Mouse (Mus musculus) c-Kit-negative CD71-positive TER-119-positive erythroid progenitor cells, embryonic 14.5 days (primary cell): ENCODE measurements around the gene Sptssa.

Experiments used
- DNase-seq: peaks from one replicate; pipeline ENCODE4 v3.0.0-alpha.2; 2013; ENCODE audit warnings: low read depth, low spot score

The Sptssa gene

DNA sequence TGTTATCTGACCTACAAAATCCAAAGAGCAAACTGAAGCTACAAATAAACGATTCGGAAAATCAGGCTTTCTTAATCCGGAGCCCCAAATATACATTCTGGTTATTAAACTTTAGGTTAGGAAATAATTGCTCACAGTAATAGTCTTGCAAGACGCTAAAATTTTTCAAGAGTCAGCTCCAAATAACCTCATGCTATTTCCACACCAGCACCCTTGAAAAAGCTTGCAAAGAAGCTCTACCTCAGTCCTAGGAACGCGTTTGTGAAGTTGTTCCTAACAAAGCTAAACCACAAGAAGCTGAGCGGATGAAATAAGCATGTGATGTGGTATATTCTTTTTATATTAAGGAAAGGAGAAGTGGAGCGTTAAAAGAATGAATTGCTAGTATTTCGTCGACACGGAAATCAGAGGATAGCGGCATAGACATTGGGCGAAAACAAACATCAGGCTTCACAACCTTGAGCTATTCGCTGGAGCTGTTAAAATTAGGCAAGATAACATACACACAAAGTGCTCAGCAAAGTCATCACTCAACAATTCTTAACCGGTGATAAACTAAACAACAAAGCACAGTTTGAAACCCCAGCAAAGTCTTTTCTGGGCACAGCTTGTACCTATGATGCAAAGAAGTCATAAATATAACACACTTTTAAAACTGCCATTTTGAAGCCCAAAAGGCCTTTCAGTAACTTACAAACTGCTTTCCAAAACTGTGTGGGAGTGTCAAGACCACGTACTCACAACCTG, 908 bp downstream of the Sptssa start:
- no peak for DNase-seq

- DNase-seq = no peak
Measured at GRCm38 (mm10) chr12:54654741-54655140, 1.6 kb downstream of the Sptssa start.

GRCm38 (mm10) chr12:54654141-54654540, 2.2 kb downstream of the Sptssa start:
- no peak for DNase-seq

DNA sequence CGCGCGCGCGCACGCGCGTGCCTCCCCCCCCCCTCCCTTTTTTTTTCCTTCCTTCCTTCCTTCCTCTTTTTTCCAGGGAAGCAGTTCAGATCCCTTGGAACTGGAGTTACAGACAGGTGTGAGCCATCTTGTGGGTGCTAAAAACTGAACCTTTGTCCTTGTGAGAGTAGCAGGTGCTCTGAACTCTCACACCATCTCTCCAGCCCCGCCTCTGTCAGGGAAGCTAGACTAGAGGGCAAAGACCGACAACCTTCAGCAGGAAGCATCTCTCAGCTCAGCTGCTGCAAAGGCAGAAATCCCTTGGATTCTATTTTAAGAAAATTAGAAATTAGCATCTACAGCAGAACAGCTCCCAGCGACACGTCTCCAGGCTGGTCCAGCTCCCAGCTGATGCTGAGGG, 4.0 kb downstream of the Sptssa start:
- no peak for DNase-seq

GRCm38 (mm10) chr12:54651820-54652219, 4.6 kb downstream of the Sptssa start:
- no peak for DNase-seq

DNA sequence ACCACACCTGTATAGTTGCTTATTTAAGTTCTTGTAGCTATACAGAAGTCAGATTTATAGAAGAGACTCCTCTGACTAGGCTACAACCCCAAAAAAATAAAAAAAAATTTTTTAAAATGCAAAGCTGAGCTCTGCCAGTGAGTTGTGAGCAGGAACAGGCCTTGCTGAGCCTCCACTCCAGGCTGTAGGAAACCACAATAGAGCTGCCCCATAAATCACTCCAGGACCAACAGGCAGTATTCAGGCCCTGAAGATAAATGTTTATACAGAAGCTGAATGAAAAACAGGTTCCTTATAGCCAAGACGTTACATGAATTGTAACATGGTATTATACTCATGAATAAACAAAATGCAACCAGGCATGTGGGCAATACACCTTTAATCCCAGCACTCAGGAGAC, 5.2 kb downstream of the Sptssa start:
- DNase-seq = no peak

GRCm38 (mm10) chr12:54644947-54645346, 11.4 kb downstream of the Sptssa start:
- DNase-seq = no peak

DNA sequence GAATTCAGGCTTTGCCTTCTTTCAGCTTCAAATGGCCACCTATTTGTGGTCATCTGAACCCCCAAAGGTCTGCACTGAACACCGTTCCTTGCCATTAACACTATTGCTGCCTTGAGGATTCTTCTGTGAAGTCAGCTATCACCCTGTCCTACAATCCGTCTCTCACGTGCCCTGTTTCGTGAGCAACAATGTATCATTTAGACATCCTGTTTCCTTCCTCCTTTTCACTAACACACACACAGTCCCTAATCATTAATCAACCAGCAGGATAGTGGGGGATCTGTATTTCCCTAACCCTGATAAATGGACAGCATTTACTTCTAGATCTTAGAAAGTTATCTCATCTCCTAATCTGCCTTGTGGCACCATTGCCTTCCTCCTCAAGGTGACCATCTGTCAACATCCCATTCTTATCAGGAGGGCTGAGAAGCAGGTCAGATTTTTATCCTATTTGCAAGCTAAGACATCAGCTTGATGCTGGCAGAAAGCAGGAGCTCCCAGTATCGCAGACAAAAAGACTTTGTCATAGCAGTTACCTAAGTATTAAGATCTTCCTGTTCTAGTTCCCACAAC, 13.0 kb downstream of the Sptssa start:
- DNase-seq = no peak

DNA sequence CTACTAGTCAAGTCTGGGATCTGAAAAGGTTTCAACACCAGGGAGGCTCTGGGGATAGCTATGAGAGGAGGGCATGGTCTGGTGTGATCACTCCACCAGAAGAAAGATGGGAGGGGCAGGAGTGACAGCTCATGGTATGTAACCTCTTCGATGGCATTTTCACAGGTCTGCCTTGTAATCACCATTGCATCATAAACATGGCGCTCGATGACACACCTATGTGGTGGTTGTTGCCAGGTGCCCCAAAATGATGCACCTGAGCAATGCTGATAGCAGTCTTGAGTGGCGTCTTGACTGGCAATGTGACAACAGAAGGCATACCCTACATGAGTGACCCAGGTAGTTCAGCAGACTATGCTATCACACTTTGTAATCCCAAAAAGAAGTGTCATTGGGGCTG, 15.0 kb downstream of the Sptssa start:
- DNase-seq = no peak

DNA sequence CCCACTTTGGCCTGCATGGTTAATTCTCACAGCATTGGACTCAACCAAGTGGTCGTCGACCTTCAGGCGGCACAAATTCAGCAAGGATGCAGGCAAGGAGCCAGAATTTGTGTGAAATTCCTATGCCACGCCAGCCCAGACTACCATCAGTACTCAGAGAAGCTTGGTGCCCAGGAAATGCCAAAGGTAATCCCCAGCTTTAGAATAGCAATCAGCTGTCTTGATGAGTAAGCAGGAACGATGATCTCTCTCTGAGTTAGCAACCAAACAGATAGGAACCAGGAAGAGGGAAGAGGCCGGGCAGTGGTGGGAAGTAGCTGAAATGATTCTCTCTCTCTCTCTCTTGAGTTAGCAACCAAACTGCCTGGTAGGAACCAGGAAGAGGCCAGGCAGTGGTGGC, 16.1 kb downstream of the Sptssa start:
- DNase-seq = no peak

DNA sequence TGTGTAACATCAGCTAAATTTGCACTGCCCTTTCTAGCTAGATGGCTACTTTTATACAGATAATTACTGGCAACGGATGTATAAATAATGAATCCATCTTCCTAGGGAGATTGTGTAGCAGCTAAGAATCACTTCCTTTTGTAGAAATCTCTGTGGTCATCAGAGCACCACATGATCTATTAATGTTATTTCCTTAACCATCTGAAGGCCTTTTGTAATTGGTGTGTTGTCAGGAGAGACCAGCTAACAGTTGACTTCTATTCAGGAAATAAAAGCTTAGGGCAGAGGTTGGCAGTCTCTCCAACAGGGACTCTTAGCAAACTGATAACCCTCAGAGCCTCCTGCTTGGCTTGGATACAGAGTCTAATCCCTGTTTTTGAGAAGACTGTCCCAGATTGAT, 19.3 kb downstream of the Sptssa start:
- DNase-seq = no peak

DNA sequence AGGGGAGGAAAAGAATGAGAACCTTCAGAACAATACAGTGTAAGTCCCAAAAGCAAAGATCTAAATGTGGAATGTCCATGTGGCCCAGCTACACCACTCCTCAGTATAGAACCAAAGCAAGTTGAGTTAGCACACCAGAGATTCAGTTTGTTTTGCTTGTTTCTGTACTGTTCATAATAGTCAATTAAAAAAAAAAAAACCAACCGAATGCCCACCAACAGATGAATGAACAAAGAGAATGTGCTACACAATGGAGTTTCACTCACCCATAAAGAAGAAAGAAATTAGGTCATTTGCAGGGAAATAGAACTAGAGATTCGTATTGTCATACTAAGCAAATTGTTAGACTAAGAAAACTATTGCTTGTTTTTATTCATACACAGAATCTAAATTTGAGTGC, 24.2 kb downstream of the Sptssa start:
- DNase-seq = no peak

- no peak for DNase-seq
Measured at GRCm38 (mm10) chr12:54621942-54622341, 34.4 kb downstream of the Sptssa start.

- no peak for DNase-seq
Measured at GRCm38 (mm10) chr12:54620042-54620705, 36.2 kb downstream of the Sptssa start.

DNA sequence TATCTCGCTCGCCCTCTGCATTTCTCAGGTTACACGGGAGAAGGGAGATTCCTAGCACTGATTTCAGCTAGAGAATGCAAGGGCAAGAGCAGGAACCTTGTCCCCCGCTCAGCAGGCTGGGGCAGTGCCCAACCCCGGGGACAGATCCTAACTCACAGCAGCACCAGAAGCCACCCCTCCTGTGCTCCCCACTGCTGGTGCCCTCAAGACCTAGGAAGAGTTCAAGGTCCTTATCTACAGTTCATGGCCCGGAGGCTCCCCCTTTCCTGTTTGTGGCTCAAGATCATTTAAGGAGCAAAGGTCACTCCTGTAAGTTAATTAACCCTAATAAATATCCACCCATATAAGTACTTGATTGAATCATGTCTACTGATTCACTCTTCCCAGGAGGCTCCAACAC, 47.4 kb downstream of the Sptssa start:
- no peak for DNase-seq

- DNase-seq = no peak
Measured at GRCm38 (mm10) chr12:54605203-54605602, 51.2 kb downstream of the Sptssa start.

DNA sequence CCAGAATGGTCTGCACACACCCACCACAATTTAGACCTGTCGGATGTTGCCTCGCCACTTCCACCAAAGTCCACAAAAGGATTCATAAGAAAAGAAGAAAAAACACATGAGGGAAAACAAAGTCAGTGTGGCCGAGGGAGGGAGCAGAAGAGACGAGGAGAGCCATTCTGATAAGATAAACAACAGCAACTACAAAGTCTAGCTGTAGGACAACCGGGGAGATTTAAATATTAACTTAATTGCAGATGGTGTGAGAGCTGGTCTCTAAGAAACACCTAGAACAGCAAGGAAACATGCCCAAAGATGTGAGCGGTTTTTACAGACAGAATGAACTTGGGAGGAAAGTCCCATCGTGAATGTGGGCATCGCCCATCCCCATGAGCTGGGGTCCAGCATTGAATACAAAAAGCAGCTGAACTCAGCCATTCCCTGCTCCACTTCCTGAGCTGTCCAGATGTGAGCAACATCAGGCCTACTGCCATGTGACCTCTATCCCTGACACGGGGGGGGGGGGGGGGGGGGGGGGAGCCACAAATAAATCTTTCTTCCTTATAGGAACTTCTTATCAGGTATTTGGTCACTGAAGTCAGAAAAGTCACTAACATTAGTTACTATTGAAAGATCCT, 52.7 kb downstream of the Sptssa start:
- DNase-seq = no peak

GRCm38 (mm10) chr12:54600482-54600881, 55.9 kb downstream of the Sptssa start:
- no peak for DNase-seq

GRCm38 (mm10) chr12:54598358-54598757, 58.0 kb downstream of the Sptssa start:
- DNase-seq = no peak

- no peak for DNase-seq
Measured at GRCm38 (mm10) chr12:54596715-54597114, 59.7 kb downstream of the Sptssa start.
